Mouse (Mus musculus) ES-E14 (cell line): ENCODE measurements around the gene Hist1h2ak. TPM values are rescaled to one million over a fixed set of nuclear protein-coding genes. Genes with fewer than 3 reads are reported as not detected.
A peak's percentile ranks its signal among the peaks of the same experiment; 100 is the strongest.
"Not testable (repeated sequence)": the region's sequence is repeated elsewhere in the genome, so short reads cannot be mapped to it uniquely, and the experiment has no call there.

Source experiments
- DNase-seq: peaks from one replicate; pipeline ENCODE4 v3.0.0-alpha.2; 2013; ENCODE audit warnings: low read depth, low spot score
- H3K27ac ChIP-seq: 2 replicates; pipeline ENCODE4 v1.5.1; 2012; ENCODE audit warnings: low read depth, mild to moderate bottlenecking, low read length, moderate library complexity, mixed read lengths; ENCODE audit not compliant: poor library complexity, insufficient read depth, severe bottlenecking
- H3K36me3 ChIP-seq: 2 replicates; pipeline ENCODE4 v1.6.1; 2012; ENCODE audit warnings: mild to moderate bottlenecking, low read length, moderate library complexity, mixed read lengths; ENCODE audit not compliant: control insufficient read depth, poor library complexity, insufficient read depth, severe bottlenecking
- H3K4me1 ChIP-seq, 2 experiments: fragments of 150-350 bp in 1 of 2; sonication (generic) in 1 of 2; 2 replicates each; pipeline ENCODE4 v1.6.1; 2012; ENCODE audit warnings: low read length in 2 of 2, mild to moderate bottlenecking in 1 of 2, mixed read lengths in 1 of 2; ENCODE audit not compliant: control insufficient read depth in 2 of 2, insufficient read depth in 2 of 2, poor library complexity in 1 of 2
- H3K4me3 ChIP-seq, 2 experiments: fragments of 150-350 bp in 1 of 2; sonication (generic) in 1 of 2; 2 replicates each; pipeline ENCODE4 v1.5.1; 2012; ENCODE audit warnings: low read length in 2 of 2, low read depth in 1 of 2, mild to moderate bottlenecking in 1 of 2, mixed read lengths in 1 of 2; ENCODE audit not compliant: insufficient read depth in 1 of 2, poor library complexity in 1 of 2, severe bottlenecking in 1 of 2
- H3K9ac ChIP-seq: 2 replicates; pipeline ENCODE4 v1.6.1; 2012; ENCODE audit warnings: low read depth, mild to moderate bottlenecking, low read length, mixed read lengths; ENCODE audit not compliant: poor library complexity, insufficient read depth, severe bottlenecking
- H3K9me3 ChIP-seq: fragments of 150-350 bp; sonication (generic); 2 replicates; pipeline ENCODE4 v1.6.1; 2012; ENCODE audit warnings: low read depth, mild to moderate bottlenecking, low read length; ENCODE audit not compliant: control insufficient read depth, insufficient read depth
- CHD2 ChIP-seq: IDR thresholded peaks from 2 replicates; pipeline ENCODE4 v1.6.1; 2014; ENCODE audit warnings: mild to moderate bottlenecking, low read depth, low read length, inconsistent platforms
- HCFC1 ChIP-seq: IDR thresholded peaks from 2 replicates; pipeline ENCODE4 v1.6.1; 2012; ENCODE audit warnings: low read length, inconsistent platforms, borderline replicate concordance; ENCODE audit not compliant: insufficient read depth
- MAFK ChIP-seq: IDR thresholded peaks from 2 replicates; pipeline ENCODE4 v1.6.1; 2014; ENCODE audit warnings: mild to moderate bottlenecking, low read depth, low read length, inconsistent platforms; ENCODE audit not compliant: insufficient read depth
- ZC3H11A ChIP-seq: IDR thresholded peaks from 2 replicates; pipeline ENCODE4 v1.6.1; 2012; ENCODE audit warnings: low read depth, mild to moderate bottlenecking, inconsistent platforms, low read length, borderline replicate concordance
- ZNF384 ChIP-seq: IDR thresholded peaks from 2 replicates; pipeline ENCODE4 v1.6.1; 2012; ENCODE audit warnings: low read depth, low read length, inconsistent platforms
- in situ Hi-C, 2 experiments: fragments of 600-800 bp; cut with MboI; formaldehyde crosslinking; loops; one replicate each; pipeline ENCODE4 v1.15.1; 2025; ENCODE audit warnings: low sequenced_read_pairs in 2 of 2, inconsistent platforms in 1 of 2; ENCODE audit not compliant: unreplicated experiment in 2 of 2
- total RNA-seq: library from RNA; depleted of rRNA; stranded (reverse); fragments of 300-350 nt; gene quantifications from 2 replicates; pipeline ENCODE4 v1.2.3, GENCODE M21; 2012

Hist1h2ak gene
- total RNA-seq, 1 experiment, result 1,029 TPM

DNA sequence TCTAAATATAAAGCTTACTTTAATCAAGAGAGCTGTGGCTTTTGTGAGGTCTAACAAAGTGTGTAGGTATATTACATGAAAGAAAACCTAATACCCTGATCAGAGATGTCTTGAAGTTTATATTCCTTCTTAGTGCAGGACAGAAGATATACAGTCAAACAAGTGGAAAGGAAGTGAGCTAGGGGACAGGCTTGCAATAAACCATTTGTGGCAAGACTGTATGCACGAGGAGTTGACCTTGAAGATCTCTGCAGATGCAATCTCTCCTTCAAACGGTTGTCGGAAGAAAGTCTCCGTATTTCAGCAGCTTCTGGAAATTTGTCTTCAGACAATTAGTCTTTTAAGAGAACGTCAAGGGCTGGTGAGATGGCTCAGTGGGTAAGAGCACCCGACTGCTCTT, 36.3 kb upstream of the Hist1h2ak start:
- H3K9ac ChIP-seq, result no peak overlapping the region
- TF ChIP-seq ZC3H11A (no peak), CHD2 (no peak), HCFC1 (no peak), MAFK (no peak), ZNF384 (no peak)
- no peak for DNase-seq
- H3K4me1 ChIP-seq, result peaks cover 7% of the 10 kb centered on the region in 2 experiments; a peak in 3 of 4 replicates
- in situ Hi-C loops, result no loop called here
- no peaks in the 10 kb centered on the region for H3K36me3 ChIP-seq
- no peak overlapping the region; the same call in 1 of the 2 replicates for H3K27ac ChIP-seq
- no peaks in the 10 kb centered on the region for H3K9me3 ChIP-seq
- no peak overlapping the region for H3K4me3 ChIP-seq

GRCm38 (mm10) chr13:21787760-21788593, 34.4 kb upstream of the Hist1h2ak start:
- H3K4me3 ChIP-seq, result peak overlapping the region; percentile 48 to 55; a peak in 3 of 4 replicates
- H3K27ac ChIP-seq, result peak overlapping the region; percentile 76; the same call in 1 of the 2 replicates
- TF ChIP-seq HCFC1 (no peak; the same call in 1 of the 2 replicates), MAFK (no peak), CHD2 (peak; percentile 60), ZC3H11A (no peak), ZNF384 (no peak)
- no peaks in the 10 kb centered on the region for H3K9me3 ChIP-seq
- DNase-seq, result no peak
- in situ Hi-C loops, result no loop called here
- peaks cover 7% of the 10 kb centered on the region in 2 experiments; a peak in 3 of 4 replicates for H3K4me1 ChIP-seq
- H3K9ac ChIP-seq, result peak overlapping the region; percentile 63
- H3K36me3 ChIP-seq, result no peaks in the 10 kb centered on the region

DNA sequence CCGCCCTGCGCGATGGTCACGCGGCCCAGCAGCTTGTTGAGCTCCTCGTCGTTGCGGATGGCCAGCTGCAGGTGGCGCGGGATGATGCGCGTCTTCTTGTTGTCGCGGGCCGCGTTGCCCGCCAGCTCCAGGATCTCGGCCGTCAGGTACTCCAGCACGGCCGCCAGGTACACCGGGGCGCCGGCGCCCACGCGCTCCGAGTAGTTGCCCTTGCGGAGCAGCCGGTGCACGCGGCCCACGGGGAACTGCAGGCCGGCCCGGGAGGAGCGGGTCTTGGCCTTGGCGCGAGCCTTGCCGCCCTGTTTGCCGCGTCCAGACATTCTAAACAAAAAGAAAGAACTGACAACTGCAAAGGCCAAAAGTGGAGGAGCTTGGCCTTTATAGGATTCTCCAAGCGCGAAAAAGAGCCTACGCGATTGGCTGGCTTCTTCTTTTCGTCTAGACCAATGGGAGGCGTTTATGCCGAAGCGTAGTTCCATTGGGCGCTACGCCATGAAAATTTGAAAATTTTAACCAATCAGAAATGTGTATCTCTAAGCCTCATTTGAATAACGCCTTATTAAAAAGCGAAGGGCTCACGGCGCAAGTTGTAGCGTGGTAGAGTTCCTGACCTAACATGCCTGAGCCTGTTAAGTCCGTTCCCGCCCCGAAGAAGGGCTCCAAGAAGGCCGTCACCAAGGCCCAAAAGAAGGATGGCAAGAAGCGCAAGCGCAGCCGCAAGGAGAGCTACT, 33.4 kb upstream of the Hist1h2ak start, which contains the start of the genes Hist1h2an and Hist1h2bp:
Hist1h2an (minus strand) TSS at position 320 of the 731 bp plus-strand sequence.
Hist1h2bp (plus strand) TSS at position 563 of the 731 bp plus-strand sequence.
- Histone ChIP-seq H3K4me3 (peak within 1 kb of the TSS; percentile 52 to 55), H3K9ac (peak within 1 kb of the TSS; percentile 67), H3K27ac (peak within 1 kb of the TSS; percentile 84)
- in situ Hi-C loops, H3K9me3 ChIP-seq, H3K4me1 ChIP-seq, H3K36me3 ChIP-seq: not testable (repeated sequence)
- peak; percentile 92 for DNase-seq
- peak; percentile 82; the same call in 1 of the 2 replicates for TF ChIP-seq CHD2

DNA sequence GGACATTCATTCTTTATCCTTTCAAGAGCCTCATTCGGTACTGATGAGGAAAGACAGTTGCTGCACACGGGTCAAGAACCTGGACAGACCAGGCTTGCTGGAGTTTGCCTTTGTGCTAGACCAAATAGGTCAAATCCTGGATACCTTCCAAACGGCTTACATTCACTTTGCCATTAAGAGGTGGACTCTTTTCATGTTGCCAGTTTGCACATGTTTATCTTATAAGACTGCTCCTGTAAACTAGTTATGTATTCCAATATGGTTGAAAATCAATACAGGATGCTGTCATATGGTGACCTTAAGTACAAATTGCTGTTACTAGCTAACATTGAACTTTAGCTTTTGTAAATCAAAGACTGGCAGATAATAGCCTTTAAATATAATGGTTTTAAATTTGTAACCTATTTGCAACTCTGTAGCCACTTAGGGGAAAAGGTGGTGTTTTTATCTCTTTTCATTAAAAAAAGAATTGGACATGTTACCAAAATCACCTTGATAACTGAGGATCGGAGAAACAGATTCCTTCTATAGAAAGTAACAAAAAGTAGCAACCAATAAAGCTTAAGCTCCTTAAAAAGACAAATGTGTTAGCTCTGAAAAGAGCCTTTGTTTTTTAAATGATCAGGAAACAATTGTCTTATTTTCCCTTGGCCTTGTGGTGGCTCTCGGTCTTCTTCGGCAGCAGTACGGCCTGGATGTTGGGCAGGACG, 32.7 kb upstream of the Hist1h2ak start:
- H3K9ac ChIP-seq, result peak overlapping the region; percentile 67
- peaks cover 2 to 6% of the 10 kb centered on the region in 2 experiments; a peak in 2 of 4 replicates for H3K4me1 ChIP-seq
- H3K4me3 ChIP-seq, result peak overlapping the region; percentile 17 to 52

More for the DNA sequence above, 32.7 kb upstream of the Hist1h2ak start:
- in situ Hi-C loops, result no loop called here
- no peaks in the 10 kb centered on the region for H3K9me3 ChIP-seq
- DNase-seq, result no peak
- H3K36me3 ChIP-seq, result no peaks in the 10 kb centered on the region
- H3K27ac ChIP-seq, result peak overlapping the region; percentile 79; the same call in 1 of the 2 replicates
- TF ChIP-seq CHD2, result 0 out of 2 replicates have a peak, but pooled peaks have one; percentile 55
- no peak for TF ChIP-seq ZC3H11A
